Mouse (Mus musculus) spleen, adult 2 months (tissue): Measurements from ENCODE around the gene Sdk1.

Experiments used
- CTCF ChIP-seq: fragments of 200-500 bp; IDR thresholded peaks from 2 replicates; pipeline ENCODE4 v1.5.1; 2011; ENCODE audit warnings: mild to moderate bottlenecking, inconsistent platforms; ENCODE audit not compliant: insufficient read depth, insufficient read length, insufficient replicate concordance; ENCODE audit errors: extremely low read depth
- POLR2A ChIP-seq: fragments of 200-500 bp; IDR thresholded peaks from 2 replicates; pipeline ENCODE4 v1.6.1; 2011; ENCODE audit warnings: low read depth, low read length, inconsistent platforms

DNA sequence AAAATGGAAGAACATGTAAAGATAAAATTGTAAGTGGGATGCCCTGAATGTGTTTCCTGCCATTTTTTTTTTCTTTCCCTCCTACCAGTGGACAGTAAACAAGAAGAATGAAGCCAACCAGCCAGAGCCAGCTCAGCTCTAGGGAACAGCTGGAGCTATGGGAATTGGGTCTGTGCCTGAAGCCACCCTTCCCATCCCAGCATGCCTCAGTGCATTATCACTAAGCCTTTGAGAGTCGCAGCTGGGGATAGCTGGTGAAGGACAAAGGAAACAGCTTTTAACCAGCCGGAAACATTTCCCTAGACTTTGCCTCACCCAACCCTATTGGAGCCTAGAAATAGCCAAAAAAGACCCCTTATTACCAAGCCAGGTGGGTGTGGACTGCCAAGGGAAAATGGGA lies 675.7 kb downstream of the Sdk1 start:
- TF ChIP-seq POLR2A (no peak), CTCF (no peak)
